Mouse (Mus musculus): ENCODE results near the gene Rab20. TPM values are rescaled to one million over a fixed set of nuclear protein-coding genes. Genes with fewer than 3 reads are reported as not detected.

Rab20 gene
- total and polyA plus RNA-seq, 2 experiments from 2014 or later, result 52.0 to 84.5 TPM

GRCm38 (mm10) chr8:11460934-11461333 is 17.6 kb downstream of the Rab20 start:
- no peak overlapping the region for H3K4me3 ChIP-seq (ENCODE audit: low read depth, low read length)
- H3K36me3 ChIP-seq (replicated peaks; ENCODE audit: control insufficient read depth, insufficient read depth, low read length), result no peaks in the 10 kb centered on the region
- H3K4me1 ChIP-seq (ENCODE audit: control insufficient read depth, insufficient read depth), result peaks cover 57% of the 10 kb centered on the region
- H3K27ac ChIP-seq (ENCODE audit: low read depth), result no peak overlapping the region; the same call in 1 of the 2 replicates
- H3K9me3 ChIP-seq (replicated peaks; ENCODE audit: control insufficient read depth, low read length), result no peaks in the 10 kb centered on the region
- H3K27me3 ChIP-seq (ENCODE audit: control insufficient read depth, insufficient read depth, low read length), result no peaks in the 10 kb centered on the region
- DNase-seq (ENCODE audit: low spot score) (no peak), ATAC-seq (ENCODE audit: insufficient read depth, low read depth) (no peak)
- TF ChIP-seq CTCF (IDR thresholded peaks at IDR 0.05; ENCODE audit: low read depth) (no peak), EP300 (IDR thresholded peaks at IDR 0.05; ENCODE audit: low read depth) (no peak)
- WGBS, result 15% methylated on average over 2 of the region's 2 CpGs
- H3K9ac ChIP-seq (replicated peaks; ENCODE audit: low read depth, low read length), result no peak overlapping the region
- no peak overlapping the region for H3K4me2 ChIP-seq (ENCODE audit: low read depth, low read length)

GRCm38 (mm10) chr8:11459016-11459415 is 19.5 kb downstream of the Rab20 start:
- no peak for DNase-seq (ENCODE audit: low spot score)
- no peak for ATAC-seq (ENCODE audit: insufficient read depth, low read depth)
- H3K27ac ChIP-seq (ENCODE audit: low read depth), result peak overlapping the region; percentile 92

GRCm38 (mm10) chr8:11457981-11458836 is 20.3 kb downstream of the Rab20 start:
- Histone ChIP-seq H3K9me3 (replicated peaks; ENCODE audit: control insufficient read depth, low read length) (no peaks in the 10 kb centered on the region), H3K4me1 (ENCODE audit: control insufficient read depth, insufficient read depth) (peaks cover 38% of the 10 kb centered on the region), H3K4me3 (ENCODE audit: low read depth, low read length) (no peak overlapping the region), H3K9ac (replicated peaks; ENCODE audit: low read depth, low read length) (peak overlapping the region; percentile 46; the same call in 1 of the 2 replicates), H3K27me3 (ENCODE audit: control insufficient read depth, insufficient read depth, low read length) (no peaks in the 10 kb centered on the region), H3K27ac (ENCODE audit: low read depth) (peak overlapping the region; percentile 92), H3K4me2 (ENCODE audit: low read depth, low read length) (no peak overlapping the region), H3K36me3 (replicated peaks; ENCODE audit: control insufficient read depth, insufficient read depth, low read length) (peaks cover 7% of the 10 kb centered on the region; the same call in 1 of the 2 replicates)
- ATAC-seq (ENCODE audit: insufficient read depth, low read depth), result peak; percentile 37; the same call in 1 of the 2 replicates
- TF ChIP-seq EP300 (IDR thresholded peaks at IDR 0.05; ENCODE audit: low read depth) (no peak), CTCF (IDR thresholded peaks at IDR 0.05; ENCODE audit: low read depth) (no peak)
- 34% methylated on average over 12 of the region's 12 CpGs for WGBS
- no peak for DNase-seq (ENCODE audit: low spot score)

More at GRCm38 (mm10) chr8:11459016-11459415, 19.5 kb downstream of the Rab20 start:
- 59% methylated on average over 5 of the region's 5 CpGs for WGBS
- Histone ChIP-seq H3K36me3 (replicated peaks; ENCODE audit: control insufficient read depth, insufficient read depth, low read length) (peaks cover 1% of the 10 kb centered on the region; the same call in 1 of the 2 replicates), H3K4me1 (ENCODE audit: control insufficient read depth, insufficient read depth) (peaks cover 46% of the 10 kb centered on the region), H3K9me3 (replicated peaks; ENCODE audit: control insufficient read depth, low read length) (no peaks in the 10 kb centered on the region), H3K4me3 (ENCODE audit: low read depth, low read length) (no peak overlapping the region), H3K27me3 (ENCODE audit: control insufficient read depth, insufficient read depth, low read length) (no peaks in the 10 kb centered on the region), H3K9ac (replicated peaks; ENCODE audit: low read depth, low read length) (no peak overlapping the region), H3K4me2 (ENCODE audit: low read depth, low read length) (no peak overlapping the region)
- TF ChIP-seq CTCF (IDR thresholded peaks at IDR 0.05; ENCODE audit: low read depth) (no peak), EP300 (IDR thresholded peaks at IDR 0.05; ENCODE audit: low read depth) (no peak)

DNA sequence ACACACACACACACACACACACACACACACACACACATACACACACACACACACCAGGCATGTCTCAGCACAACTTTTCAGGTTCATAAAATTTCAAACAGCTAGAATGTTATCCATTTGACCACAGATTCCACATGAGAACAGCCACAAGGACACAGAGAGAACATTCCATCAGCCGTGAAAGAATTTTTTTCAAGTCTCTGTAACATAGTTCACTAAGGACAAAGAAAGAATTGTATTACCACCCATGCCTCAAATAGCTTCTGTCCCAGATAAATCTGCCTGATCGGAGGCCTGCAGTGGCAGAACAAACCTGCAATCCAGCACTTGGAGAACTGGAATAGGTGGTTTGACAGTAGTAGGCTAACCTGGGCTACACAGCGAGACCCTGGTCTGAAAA is 21.2 kb downstream of the Rab20 start:
- 48% methylated on average over 3 of the region's 3 CpGs for WGBS
- ATAC-seq (ENCODE audit: insufficient read depth, low read depth) (peak; percentile 72), DNase-seq (ENCODE audit: low spot score) (peak; percentile 73)
- H3K36me3 ChIP-seq (replicated peaks; ENCODE audit: control insufficient read depth, insufficient read depth, low read length), result peaks cover 7% of the 10 kb centered on the region; the same call in 1 of the 2 replicates
- no peak overlapping the region for H3K4me3 ChIP-seq (ENCODE audit: low read depth, low read length)
- H3K4me2 ChIP-seq (ENCODE audit: low read depth, low read length), result no peak overlapping the region
- TF ChIP-seq EP300 (IDR thresholded peaks at IDR 0.05; ENCODE audit: low read depth) (no peak), CTCF (IDR thresholded peaks at IDR 0.05; ENCODE audit: low read depth) (no peak)
- no peaks in the 10 kb centered on the region for H3K27me3 ChIP-seq (ENCODE audit: control insufficient read depth, insufficient read depth, low read length)
- H3K4me1 ChIP-seq (ENCODE audit: control insufficient read depth, insufficient read depth), result peaks cover 32% of the 10 kb centered on the region
- H3K9ac ChIP-seq (replicated peaks; ENCODE audit: low read depth, low read length), result peak overlapping the region; percentile 46; the same call in 1 of the 2 replicates
- H3K27ac ChIP-seq (ENCODE audit: low read depth), result peak overlapping the region; percentile 92
- no peaks in the 10 kb centered on the region for H3K9me3 ChIP-seq (replicated peaks; ENCODE audit: control insufficient read depth, low read length)

DNA sequence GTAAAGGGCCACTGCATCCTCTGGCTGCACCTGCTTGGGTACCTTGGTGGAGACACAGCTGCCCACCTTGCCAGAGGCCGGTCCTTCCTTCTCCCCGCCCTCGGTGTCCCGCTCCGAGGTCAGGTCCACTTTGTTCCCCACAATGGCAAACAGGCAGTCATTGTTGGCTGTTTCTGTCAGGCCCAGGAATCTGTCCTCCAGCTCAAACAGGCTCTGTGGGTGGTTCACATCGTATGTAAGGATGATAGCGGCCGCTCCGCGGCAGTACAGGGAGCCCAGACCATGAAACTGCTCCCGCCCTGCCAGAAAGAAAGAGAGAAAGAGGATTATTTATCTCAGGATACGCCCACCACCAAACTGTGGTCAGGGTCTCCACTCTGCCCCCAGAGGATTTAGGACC is 24.3 kb downstream of the Rab20 start:
- no peaks in the 10 kb centered on the region for H3K9me3 ChIP-seq (replicated peaks; ENCODE audit: control insufficient read depth, low read length)
- peaks cover 7% of the 10 kb centered on the region; the same call in 1 of the 2 replicates for H3K36me3 ChIP-seq (replicated peaks; ENCODE audit: control insufficient read depth, insufficient read depth, low read length)
- no peak overlapping the region for H3K4me2 ChIP-seq (ENCODE audit: low read depth, low read length)
- no peak overlapping the region for H3K27ac ChIP-seq (ENCODE audit: low read depth)
- H3K4me3 ChIP-seq (ENCODE audit: low read depth, low read length), result no peak overlapping the region
- DNase-seq (ENCODE audit: low spot score) (no peak), ATAC-seq (ENCODE audit: insufficient read depth, low read depth) (no peak)
- H3K4me1 ChIP-seq (ENCODE audit: control insufficient read depth, insufficient read depth), result peaks cover 28% of the 10 kb centered on the region
- 70% methylated on average over 12 of the region's 12 CpGs for WGBS
- H3K9ac ChIP-seq (replicated peaks; ENCODE audit: low read depth, low read length), result no peak overlapping the region
- no peaks in the 10 kb centered on the region for H3K27me3 ChIP-seq (ENCODE audit: control insufficient read depth, insufficient read depth, low read length)
- TF ChIP-seq EP300 (IDR thresholded peaks at IDR 0.05; ENCODE audit: low read depth) (no peak), CTCF (IDR thresholded peaks at IDR 0.05; ENCODE audit: low read depth) (no peak)
